Mouse (Mus musculus): ENCODE data around the gene Amph. TPM values are rescaled to one million over a fixed set of nuclear protein-coding genes. Genes with fewer than 3 reads are reported as not detected.
A peak's percentile ranks its signal among the peaks of the same experiment; 100 is the strongest.

Gene Amph
- polyA plus RNA-seq, 1 experiment = 0.05 TPM

- TF ChIP-seq GATA1 (IDR thresholded peaks at IDR 0.05; ENCODE audit: low read length) = no peak
Measured at GRCm38 (mm10) chr13:19158484-19158883, 210.5 kb downstream of the Amph start.

- no peak for TF ChIP-seq GATA1 (IDR thresholded peaks at IDR 0.05; ENCODE audit: low read length)
Measured at GRCm38 (mm10) chr13:19160616-19161015, 212.6 kb downstream of the Amph start.

- no peak for TF ChIP-seq GATA1 (IDR thresholded peaks at IDR 0.05; ENCODE audit: low read length)
Measured at GRCm38 (mm10) chr13:19161111-19161510, 213.1 kb downstream of the Amph start.

- no peak for TF ChIP-seq GATA1 (IDR thresholded peaks at IDR 0.05; ENCODE audit: low read length)
Measured at GRCm38 (mm10) chr13:19162120-19162519, 214.1 kb downstream of the Amph start.

- TF ChIP-seq GATA1 (IDR thresholded peaks at IDR 0.05; ENCODE audit: low read length) = no peak
Measured at GRCm38 (mm10) chr13:19177662-19178259, 229.8 kb downstream of the Amph start.

- TF ChIP-seq GATA1 (IDR thresholded peaks at IDR 0.05; ENCODE audit: low read length) = peak; percentile 84
Measured at GRCm38 (mm10) chr13:19178351-19178750, 230.3 kb downstream of the Amph start.

GRCm38 (mm10) chr13:19182259-19182658 lies 234.3 kb downstream of the Amph start:
- TF ChIP-seq GATA1 (IDR thresholded peaks at IDR 0.05; ENCODE audit: low read length) = no peak

GRCm38 (mm10) chr13:19190052-19190451 lies 242.0 kb downstream of the Amph start:
- no peak for TF ChIP-seq GATA1 (IDR thresholded peaks at IDR 0.05; ENCODE audit: low read length)

- peak; percentile 60 for TF ChIP-seq GATA1 (IDR thresholded peaks at IDR 0.05; ENCODE audit: low read length)
Measured at GRCm38 (mm10) chr13:19194803-19195202, 246.8 kb downstream of the Amph start.

GRCm38 (mm10) chr13:19195456-19195855 lies 247.5 kb downstream of the Amph start:
- no peak for TF ChIP-seq GATA1 (IDR thresholded peaks at IDR 0.05; ENCODE audit: low read length)

Other genes with a start within 250 kb of the Amph start
- 0.83 and 1.2 TPM in 2 replicates for gene Vps41, start 230.9 kb upstream of the Amph start, polyA plus RNA-seq (2012)

All from G1E-ER4 (cell line).